Mouse (Mus musculus) adipocyte (in vitro differentiated cells): ENCODE measurements around the gene Nipbl.

ENCODE experiments used
- DNase-seq: peaks from one replicate; pipeline ENCODE4 v3.0.0-alpha.2; 2016; ENCODE audit warnings: low spot score

Nipbl gene

DNA sequence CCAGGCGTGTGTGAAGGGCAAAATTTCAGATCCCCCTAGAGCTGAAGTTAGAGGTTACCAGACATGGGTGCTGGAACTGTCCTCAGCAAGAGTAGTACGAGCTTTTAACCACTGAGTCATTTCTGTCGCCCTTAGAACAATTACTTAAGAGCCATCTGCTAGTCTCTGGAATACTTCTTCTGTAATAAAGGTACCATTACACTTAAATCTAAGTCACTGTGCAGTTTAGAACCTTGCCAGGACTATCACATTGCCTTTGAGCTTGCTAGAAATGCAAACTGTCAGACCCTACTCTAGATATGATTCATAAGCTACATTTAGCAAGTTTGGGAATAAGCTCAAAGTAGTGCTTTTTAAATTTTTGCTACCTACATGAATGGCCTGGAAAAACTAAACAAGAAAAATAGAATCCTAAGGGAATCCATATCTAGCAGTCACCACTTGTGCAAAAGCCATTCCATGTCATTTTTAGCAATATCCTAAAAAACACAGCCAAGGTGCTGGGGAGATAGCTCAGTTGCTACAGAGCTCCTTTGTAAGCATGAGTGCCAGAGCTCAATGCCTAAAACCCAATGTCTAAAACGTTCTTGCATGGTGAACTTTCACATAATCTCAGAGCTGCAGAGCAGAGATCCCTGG lies 27.6 kb downstream of the Nipbl start:
- peak; percentile 37 for DNase-seq

DNA sequence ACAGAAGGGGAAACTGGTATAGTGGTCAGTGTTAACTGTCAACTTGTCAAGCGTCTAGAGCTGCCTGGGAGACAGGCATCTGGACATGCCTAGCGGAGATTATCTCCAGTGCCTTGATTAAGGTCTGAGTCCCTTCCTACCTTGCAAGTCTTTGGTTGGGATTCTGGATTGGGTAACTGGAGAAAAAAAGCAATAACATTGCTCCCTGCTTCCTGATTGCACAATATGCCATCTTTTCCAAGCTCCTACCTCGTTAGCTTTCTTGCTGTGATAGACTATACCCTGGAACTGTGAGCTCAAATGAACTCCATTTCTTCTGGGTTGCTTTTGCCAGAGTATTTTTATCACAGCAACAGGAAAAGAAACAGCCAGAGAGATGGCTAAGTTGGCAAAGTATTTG lies 30.9 kb downstream of the Nipbl start:
- no peak for DNase-seq

DNA sequence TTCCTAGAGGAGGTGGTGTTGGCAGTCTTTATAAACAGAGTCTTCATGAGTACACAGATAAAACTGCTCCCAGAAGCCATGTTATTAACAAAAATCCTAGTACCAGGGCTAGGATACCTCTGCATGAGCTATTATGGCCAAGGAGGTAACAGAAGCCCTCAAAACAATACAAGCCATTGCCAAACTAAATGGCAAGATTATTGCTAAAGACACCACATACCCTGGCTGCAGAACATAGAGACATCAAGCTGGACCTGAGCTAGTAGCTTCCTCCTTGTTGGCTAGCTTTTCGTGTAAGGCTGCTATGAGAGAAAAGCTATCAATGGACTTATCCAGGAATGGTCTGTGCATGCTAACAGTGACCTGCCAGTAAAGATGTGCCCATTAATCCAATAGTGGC lies 32.4 kb downstream of the Nipbl start:
- DNase-seq = no peak

DNA sequence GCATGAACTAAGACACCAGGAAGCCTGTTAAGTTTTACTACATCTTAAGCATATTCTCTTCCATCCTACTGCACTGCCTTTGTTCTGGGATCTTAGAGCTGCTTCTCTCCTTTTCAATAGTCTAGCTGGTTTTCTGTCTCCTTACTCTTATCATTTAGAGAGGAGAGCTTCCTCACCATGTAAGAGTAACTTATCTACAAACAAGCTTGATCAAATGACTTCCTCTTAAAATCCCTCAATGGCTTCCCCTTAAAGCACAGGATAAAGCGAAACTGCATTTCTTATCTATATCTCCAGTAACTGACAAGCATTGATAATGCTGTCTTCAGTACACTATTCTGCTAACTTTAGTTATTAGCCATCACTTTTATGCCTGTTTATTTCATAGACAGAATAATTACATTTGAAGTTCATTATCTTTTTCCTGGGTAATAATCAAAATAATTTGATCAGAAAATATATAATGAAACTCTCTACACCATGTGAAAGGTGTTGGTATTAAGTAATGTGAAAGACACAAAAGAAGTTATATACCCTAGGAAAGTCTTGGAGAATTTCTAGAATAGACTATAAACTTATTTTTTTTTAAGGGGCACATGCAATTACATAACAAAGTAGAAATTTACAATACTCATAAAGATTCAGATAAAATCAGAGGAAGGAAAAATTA lies 33.0 kb downstream of the Nipbl start:
- DNase-seq = no peak

DNA sequence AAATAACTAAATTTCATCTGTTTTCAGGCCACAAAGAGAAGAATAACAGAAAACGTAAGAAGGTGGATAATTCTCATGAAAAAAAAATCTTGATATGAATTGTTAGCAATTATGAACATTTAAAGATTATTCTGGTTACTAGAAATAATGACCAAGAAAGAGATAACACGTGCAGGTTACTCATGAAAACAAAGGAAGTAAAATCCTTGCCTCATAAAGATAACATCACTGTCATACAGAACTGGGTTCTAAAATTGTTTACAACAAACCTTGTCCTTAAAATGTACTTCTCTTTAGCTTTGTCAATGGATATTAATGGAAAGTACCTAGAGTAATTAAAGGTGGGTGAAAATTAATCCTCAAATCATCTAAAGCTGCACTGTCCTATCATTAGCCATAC lies 37.2 kb downstream of the Nipbl start:
- no peak for DNase-seq

- no peak for DNase-seq
These were observed 38.0 kb downstream of the Nipbl start for GRCm38 (mm10) chr15:8406219-8406618.

DNA sequence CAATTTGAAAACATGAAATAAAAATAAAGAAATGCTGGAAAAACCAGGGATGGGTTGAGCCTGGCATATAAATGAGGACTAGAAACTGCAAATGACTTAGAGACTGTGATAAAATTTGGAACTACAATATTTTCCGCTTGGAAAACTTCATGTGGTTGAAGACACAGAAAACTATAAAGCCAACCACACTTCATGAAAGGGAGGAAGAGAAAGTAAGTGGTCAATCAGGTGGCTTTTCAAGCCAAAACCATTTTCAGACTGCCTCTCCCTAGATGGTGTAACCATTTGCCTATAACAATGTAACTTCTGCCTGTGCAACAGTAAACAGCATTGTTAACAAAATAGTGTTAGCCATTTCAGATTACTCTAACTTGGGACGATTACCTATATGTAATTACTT lies 41.7 kb downstream of the Nipbl start:
- DNase-seq = no peak

DNA sequence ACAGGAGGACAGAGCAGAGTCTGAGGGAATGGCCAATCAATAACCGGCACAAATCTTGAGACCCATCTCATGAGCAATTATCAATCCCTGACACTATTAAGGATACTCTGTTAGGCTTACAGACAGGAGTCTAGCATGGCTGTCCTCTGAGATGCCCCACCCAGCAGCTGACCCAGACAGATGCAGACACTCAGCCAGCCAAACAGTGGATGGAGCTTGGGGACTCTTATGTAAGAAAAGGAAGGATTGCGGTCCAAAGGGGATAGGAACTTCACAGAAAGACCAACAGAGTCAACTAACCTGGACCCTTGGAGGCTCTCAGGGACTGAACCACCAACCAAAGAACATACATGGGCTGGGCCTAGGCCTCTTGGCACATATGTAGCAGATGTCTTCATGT lies 42.7 kb downstream of the Nipbl start:
- DNase-seq = no peak

- DNase-seq = no peak
These were observed 52.5 kb downstream of the Nipbl start for GRCm38 (mm10) chr15:8391764-8392163.

DNA sequence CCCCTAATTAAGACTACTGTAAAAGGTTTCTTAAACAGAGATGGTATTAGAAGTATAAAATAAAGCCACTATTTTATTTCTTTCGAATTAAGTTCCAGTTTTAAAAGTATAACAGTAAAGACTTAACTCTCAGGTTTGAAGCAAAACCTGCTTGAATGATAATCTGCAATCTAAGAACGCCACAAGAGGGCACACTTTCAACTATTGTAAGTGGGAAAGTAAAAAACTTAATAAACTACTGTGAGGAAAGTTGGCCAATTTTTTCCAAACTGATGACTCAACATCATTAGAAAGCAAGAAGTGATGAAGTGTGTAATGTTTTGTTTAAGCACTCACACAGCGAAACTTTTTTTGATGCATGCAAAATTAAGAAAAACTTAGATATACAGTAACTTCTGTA lies 62.0 kb downstream of the Nipbl start:
- peak; percentile 90 for DNase-seq

GRCm38 (mm10) chr15:8375657-8376056 lies 68.6 kb downstream of the Nipbl start:
- DNase-seq = no peak

DNA sequence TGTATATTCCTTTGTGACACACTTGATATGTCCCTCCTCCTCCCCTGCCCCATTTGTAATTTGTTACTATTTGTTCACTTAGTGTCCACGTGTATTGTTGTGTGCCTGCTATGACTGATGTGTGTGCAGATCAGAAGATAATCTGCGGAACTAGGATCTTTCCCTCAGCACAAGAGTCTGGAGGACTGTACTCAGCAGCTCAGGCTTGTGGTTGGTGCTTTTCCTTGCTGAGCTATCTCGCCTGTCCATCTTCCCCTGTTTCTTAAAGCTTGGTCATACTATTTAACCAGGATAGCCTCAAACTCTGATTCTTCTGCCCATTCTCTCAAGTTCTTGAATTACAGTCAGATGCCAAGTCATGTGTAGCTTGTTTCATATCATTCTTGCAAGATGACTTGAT lies 69.5 kb downstream of the Nipbl start:
- no peak for DNase-seq

GRCm38 (mm10) chr15:8347104-8347773 lies 97.0 kb downstream of the Nipbl start:
- DNase-seq = no peak

DNA sequence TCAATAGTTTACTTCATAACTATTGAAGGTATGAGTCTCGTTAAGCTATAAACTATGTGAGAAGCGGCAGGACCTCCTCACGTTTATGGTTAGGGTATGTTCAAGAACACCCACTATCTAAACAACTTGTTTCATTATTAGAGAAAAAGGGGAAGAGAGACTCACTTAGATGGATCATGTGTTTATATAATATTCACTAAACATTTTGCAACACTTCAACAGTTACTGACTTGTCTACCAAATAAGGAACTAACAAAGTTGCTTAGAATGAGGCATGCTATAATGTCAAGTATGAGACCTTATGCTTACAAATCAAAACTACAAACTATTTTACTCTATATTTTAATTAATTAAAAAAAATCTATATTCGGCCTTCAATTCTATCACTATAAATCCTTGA lies 103.7 kb downstream of the Nipbl start:
- DNase-seq = no peak

DNA sequence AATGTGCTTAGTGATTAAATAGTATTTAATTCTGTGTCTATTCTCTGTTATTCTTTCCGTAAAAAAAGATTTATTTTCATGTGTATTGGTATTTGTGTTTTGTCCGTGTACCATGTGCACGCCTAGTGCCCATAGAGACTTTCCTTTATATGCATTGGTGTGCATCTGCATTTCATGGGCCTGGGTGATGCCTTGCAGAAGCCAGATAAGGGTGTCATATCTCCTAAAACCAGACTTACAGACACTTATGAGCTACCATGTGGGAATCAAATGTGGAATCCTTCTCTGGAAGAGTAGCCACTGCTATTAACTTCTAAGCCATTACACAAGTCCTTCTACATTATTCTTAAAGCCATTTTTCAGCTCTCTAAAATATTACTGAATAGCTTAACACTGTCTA lies 112.7 kb downstream of the Nipbl start:
- no peak for DNase-seq

DNA sequence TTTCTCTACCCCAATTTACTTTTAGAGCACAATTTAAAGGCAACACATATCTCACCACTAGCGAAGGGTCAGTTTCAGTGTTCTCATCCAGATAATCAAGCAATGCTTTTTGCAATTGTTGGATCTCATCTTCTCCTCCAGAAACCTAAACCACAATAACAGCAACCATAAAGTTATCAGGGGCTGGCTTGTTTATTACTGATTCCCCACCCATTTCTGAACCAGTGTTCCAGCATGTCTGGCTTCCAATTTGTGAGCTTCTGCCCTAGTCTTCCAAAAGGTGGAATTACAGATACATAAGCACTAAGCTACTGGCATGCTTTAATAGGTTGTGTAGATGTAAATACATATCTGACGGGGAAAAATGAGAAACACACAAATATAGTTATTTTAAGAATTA lies 118.6 kb downstream of the Nipbl start:
- DNase-seq = no peak

DNA sequence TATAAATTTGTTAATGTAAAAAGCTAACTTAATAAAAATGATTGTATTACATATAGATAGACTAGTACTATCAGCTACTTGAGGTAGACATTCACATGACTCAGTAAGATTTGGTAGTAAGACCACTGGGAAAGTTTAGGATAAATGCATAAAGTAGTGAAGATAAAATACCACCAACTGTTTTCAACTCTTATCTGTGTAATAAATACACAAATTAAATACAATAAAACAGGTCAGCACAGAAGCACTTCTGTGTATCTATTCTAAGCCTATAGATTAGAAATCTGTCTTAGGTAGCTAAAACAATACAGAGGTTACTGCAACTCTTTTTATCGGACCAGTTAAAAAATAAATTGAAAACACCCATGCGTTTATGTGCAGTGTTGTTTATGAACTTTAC lies 119.4 kb downstream of the Nipbl start:
- no peak for DNase-seq

- DNase-seq = no peak
These were observed 120.2 kb downstream of the Nipbl start for GRCm38 (mm10) chr15:8324061-8324460.

- no peak for DNase-seq
These were observed 122.8 kb downstream of the Nipbl start for GRCm38 (mm10) chr15:8321491-8321890.

DNA sequence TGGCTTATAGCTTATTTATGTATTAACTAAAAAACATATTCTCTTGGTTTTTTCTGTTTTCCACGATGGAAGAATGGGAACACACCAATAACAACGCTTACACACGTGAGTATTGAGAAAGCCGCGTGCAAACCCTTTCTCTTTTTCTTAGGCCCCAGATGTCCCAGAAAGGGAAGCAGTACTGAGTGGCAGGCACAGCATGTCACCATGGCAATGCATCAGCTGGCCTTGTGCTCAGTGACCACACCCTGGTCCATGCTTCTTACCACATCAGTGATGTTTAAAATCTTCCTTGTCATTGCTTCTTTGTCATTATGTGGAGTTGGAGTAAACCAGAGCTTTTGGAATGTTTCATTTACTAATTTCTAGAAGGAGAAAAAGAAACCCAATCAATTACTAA lies 125.1 kb downstream of the Nipbl start:
- DNase-seq = no peak

DNA sequence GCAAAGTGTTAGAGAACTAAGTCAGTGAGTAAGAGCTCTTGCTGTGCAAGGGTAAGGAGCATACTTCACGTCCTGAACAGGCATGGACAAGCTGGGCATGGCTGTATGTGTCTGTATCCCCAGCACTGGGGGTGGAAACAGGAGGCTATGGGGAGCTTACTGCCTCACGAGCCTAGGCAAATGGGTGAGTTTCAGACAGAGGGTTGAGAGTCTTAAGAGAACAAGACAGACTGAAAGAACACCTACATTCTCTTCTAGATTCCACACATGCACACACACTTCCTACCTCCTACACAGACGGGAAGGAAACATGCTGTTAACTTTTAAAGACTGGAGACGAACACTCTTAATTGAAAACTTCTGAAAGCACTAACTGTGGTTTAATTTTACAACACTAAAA lies 126.9 kb downstream of the Nipbl start:
- no peak for DNase-seq

GRCm38 (mm10) chr15:8305474-8305873 lies 138.8 kb downstream of the Nipbl start:
- DNase-seq = no peak

GRCm38 (mm10) chr15:8302944-8303343 lies 141.3 kb downstream of the Nipbl start:
- DNase-seq = no peak

GRCm38 (mm10) chr15:8294150-8294549 lies 150.1 kb downstream of the Nipbl start:
- DNase-seq = no peak
